8 mouse cellular contexts compared by ENCODE assay signal in genomic region chr11:57617526-57618264, GRCm38 (mm10). TPM values are rescaled to one million over a fixed set of nuclear protein-coding genes. Genes with fewer than 3 reads are reported as not detected.
DNase-seq lines count a peak whose midpoint lies in the region; ATAC-seq and TF ChIP-seq lines count a peak whose summit lies in the region.

No protein-coding gene starts in this region.

- ATAC-seq in kidney, embryonic 16.5 days (ENCODE audit: low FRiP score, low TSS enrichment), result peak; percentile 52; the same call in 1 of the 2 replicates

- H3K36me3 ChIP-seq in ES-Bruce4 (ENCODE audit: control insufficient read depth, insufficient read depth, low read length, poor library complexity, severe bottlenecking), result no peaks in the 10 kb centered on the region
- no peaks in the 10 kb centered on the region for H3K36me3 ChIP-seq in kidney, embryonic 16.5 days (ENCODE audit: insufficient read depth, low read length)

- peak; percentile 15 for DNase-seq in cerebellum, adult 11 months
- no peak for DNase-seq in cerebellum, adult 9-11 months
- peak; percentile 20 for DNase-seq in cerebellum, adult 8-10 months
- peak; percentile 49 for DNase-seq in gastrocnemius, postnatal 10 days
- DNase-seq in lung, adult 2 months, result peak; percentile 32
- peak; percentile 20 for DNase-seq in right cerebral cortex, postnatal 4 days

- TF ChIP-seq POLR2A in ES-Bruce4 (IDR thresholded peaks at IDR 0.05; ENCODE audit: insufficient read depth, low read length), result no peak
- no peak for TF ChIP-seq POLR2A in lung, adult 2 months (IDR thresholded peaks at IDR 0.05; ENCODE audit: borderline replicate concordance, extremely low read depth, low read depth, low read length)

- H3K4me2 ChIP-seq in kidney, embryonic 16.5 days (replicated peaks; ENCODE audit: low read depth, low read length), result 0 out of 2 replicates have a peak overlapping the region, but pooled peaks have one; percentile 8

- H3K9ac ChIP-seq in ES-Bruce4 (ENCODE audit: low read depth, poor library complexity, severe bottlenecking), result no peak overlapping the region
- H3K9ac ChIP-seq in kidney, embryonic 16.5 days (replicated peaks; ENCODE audit: low read length), result no peak overlapping the region

- no peak for TF ChIP-seq EP300 in ES-Bruce4 (IDR thresholded peaks at IDR 0.05; ENCODE audit: insufficient read depth, low read depth, low read length)

- H3K27ac ChIP-seq in ES-Bruce4 (ENCODE audit: insufficient read depth, low read length), result no peak overlapping the region
- H3K27ac ChIP-seq in kidney, embryonic 16.5 days (ENCODE audit: low read length), result no peak overlapping the region

- no peak overlapping the region for H3K4me3 ChIP-seq in ES-Bruce4 (ENCODE audit: low read depth, low read length)
- H3K4me3 ChIP-seq in kidney, embryonic 16.5 days (ENCODE audit: low read length), result no peak overlapping the region
- no peak overlapping the region for H3K4me3 ChIP-seq in lung, adult 2 months (replicated peaks; ENCODE audit: extremely low read depth, low read depth, low read length)

- no peaks in the 10 kb centered on the region for H3K9me3 ChIP-seq in ES-Bruce4 (replicated peaks; ENCODE audit: control insufficient read depth, insufficient read depth, low read length, poor library complexity, severe bottlenecking)
- H3K9me3 ChIP-seq in kidney, embryonic 16.5 days (ENCODE audit: low read length), result no peaks in the 10 kb centered on the region

- peaks cover 2% of the 10 kb centered on the region for H3K4me1 ChIP-seq in ES-Bruce4 (ENCODE audit: control insufficient read depth, insufficient read depth, low read length)
- H3K4me1 ChIP-seq in kidney, embryonic 16.5 days (ENCODE audit: insufficient read depth, low read length), result 0 out of 2 replicates have a peak, but pooled peaks cover 3% of the 10 kb centered on the region
- no peaks in the 10 kb centered on the region; the same call in 1 of the 2 replicates for H3K4me1 ChIP-seq in lung, adult 2 months (ENCODE audit: control insufficient read depth, insufficient read depth, low read length)

- H3K27me3 ChIP-seq in ES-Bruce4 (ENCODE audit: control insufficient read depth, insufficient read depth, low read length, poor library complexity, severe bottlenecking), result no peaks in the 10 kb centered on the region
- no peaks in the 10 kb centered on the region for H3K27me3 ChIP-seq in kidney, embryonic 16.5 days (ENCODE audit: insufficient read depth, low read length)

- TF ChIP-seq CTCF in ES-Bruce4 (IDR thresholded peaks at IDR 0.05; ENCODE audit: low read depth, low read length), result peak; percentile 58
- peak; percentile 62 for TF ChIP-seq CTCF in lung, adult 2 months (IDR thresholded peaks at IDR 0.05; ENCODE audit: insufficient read depth, low read length)

- 20% methylated on average over 15 of the region's 15 CpGs for WGBS in kidney, embryonic 16.5 days
- WGBS in lung, adult 2 months, result 27% methylated on average over 15 of the region's 15 CpGs

RNA-seq across cellular contexts. Expression of gene Galnt10, which starts 27.5 kb away (rescaled TPM):
- 16.1 and 16.8 TPM in 2 replicates for polyA plus RNA-seq in ES-Bruce4 (2011; ENCODE audit: insufficient read depth, insufficient read length, low read depth, missing spikeins)
- 10 to 100 TPM; 13.0 to 15.7 TPM for total RNA-seq in gastrocnemius, postnatal 10 days (2021)
- 23.6 TPM in 2 replicates for polyA plus RNA-seq in kidney, embryonic 16.5 days (2015; fragmentation: Nextera tagmentation; extraction: Ambion mirVana)
- 6.4 and 8.1 TPM in 2 replicates for polyA plus RNA-seq in lung, adult 2 months (2012; rRNA removed)
